Mouse (Mus musculus): ENCODE data around the gene Slc9a9. TPM values are rescaled to one million over a fixed set of nuclear protein-coding genes. Genes with fewer than 3 reads are reported as not detected.

Gene Slc9a9
- polyA plus RNA-seq, 1 experiment from 2014 or later = 4.4 TPM

- Histone ChIP-seq H3K9ac (ENCODE audit: low read length) (no peak overlapping the region), H3K36me3 (ENCODE audit: control insufficient read depth, insufficient read depth, low read length) (no peaks in the 10 kb centered on the region), H3K27me3 (ENCODE audit: control insufficient read depth, insufficient read depth, low read depth, low read length) (no peaks in the 10 kb centered on the region), H3K27ac (ENCODE audit: low read length) (no peak overlapping the region), H3K4me3 (ENCODE audit: low read length) (no peak overlapping the region), H3K9me3 (ENCODE audit: control insufficient read depth, low read length) (no peaks in the 10 kb centered on the region), H3K4me1 (replicated peaks; ENCODE audit: control insufficient read depth, insufficient read depth, low read length) (no peaks in the 10 kb centered on the region), H3K4me2 (ENCODE audit: low read depth, low read length) (no peak overlapping the region)
- 82% methylated on average over 9 of the region's 9 CpGs for WGBS
- ATAC-seq (ENCODE audit: low read depth) = no peak
These were observed 242.4 kb downstream of the Slc9a9 start for GRCm38 (mm10) chr9:94912071-94912470.

GRCm38 (mm10) chr9:94922062-94922461 is 252.4 kb downstream of the Slc9a9 start:
- H3K27me3 ChIP-seq (ENCODE audit: control insufficient read depth, insufficient read depth, low read depth, low read length) = no peaks in the 10 kb centered on the region
- no peaks in the 10 kb centered on the region for H3K36me3 ChIP-seq (ENCODE audit: control insufficient read depth, insufficient read depth, low read length)
- 47% methylated on average over 5 of the region's 5 CpGs for WGBS
- H3K27ac ChIP-seq (ENCODE audit: low read length) = no peak overlapping the region
- no peaks in the 10 kb centered on the region for H3K9me3 ChIP-seq (ENCODE audit: control insufficient read depth, low read length)
- H3K4me2 ChIP-seq (ENCODE audit: low read depth, low read length) = no peak overlapping the region
- H3K9ac ChIP-seq (ENCODE audit: low read length) = no peak overlapping the region
- no peak for ATAC-seq (ENCODE audit: low read depth)
- no peak overlapping the region for H3K4me3 ChIP-seq (ENCODE audit: low read length)
- H3K4me1 ChIP-seq (replicated peaks; ENCODE audit: control insufficient read depth, insufficient read depth, low read length) = no peaks in the 10 kb centered on the region

- Histone ChIP-seq H3K4me1 (replicated peaks; ENCODE audit: control insufficient read depth, insufficient read depth, low read length) (no peaks in the 10 kb centered on the region), H3K9ac (ENCODE audit: low read length) (no peak overlapping the region), H3K27me3 (ENCODE audit: control insufficient read depth, insufficient read depth, low read depth, low read length) (no peaks in the 10 kb centered on the region), H3K9me3 (ENCODE audit: control insufficient read depth, low read length) (no peaks in the 10 kb centered on the region), H3K27ac (ENCODE audit: low read length) (no peak overlapping the region), H3K4me2 (ENCODE audit: low read depth, low read length) (no peak overlapping the region), H3K4me3 (ENCODE audit: low read length) (no peak overlapping the region), H3K36me3 (ENCODE audit: control insufficient read depth, insufficient read depth, low read length) (no peaks in the 10 kb centered on the region)
- 68% methylated on average over 3 of the region's 3 CpGs for WGBS
- ATAC-seq (ENCODE audit: low read depth) = no peak
These were observed 256.1 kb downstream of the Slc9a9 start for GRCm38 (mm10) chr9:94925845-94926244.

- no peak overlapping the region for H3K4me3 ChIP-seq (ENCODE audit: low read length)
- ATAC-seq (ENCODE audit: low read depth) = no peak
- H3K9ac ChIP-seq (ENCODE audit: low read length) = no peak overlapping the region
These were observed 257.4 kb downstream of the Slc9a9 start for GRCm38 (mm10) chr9:94927101-94927500.

GRCm38 (mm10) chr9:94945569-94946135 is 275.9 kb downstream of the Slc9a9 start:
- Histone ChIP-seq H3K4me1 (replicated peaks; ENCODE audit: control insufficient read depth, insufficient read depth, low read length) (no peaks in the 10 kb centered on the region), H3K4me2 (ENCODE audit: low read depth, low read length) (no peak overlapping the region), H3K36me3 (ENCODE audit: control insufficient read depth, insufficient read depth, low read length) (no peaks in the 10 kb centered on the region), H3K4me3 (ENCODE audit: low read length) (no peak overlapping the region), H3K9me3 (ENCODE audit: control insufficient read depth, low read length) (no peaks in the 10 kb centered on the region), H3K27me3 (ENCODE audit: control insufficient read depth, insufficient read depth, low read depth, low read length) (no peaks in the 10 kb centered on the region), H3K27ac (ENCODE audit: low read length) (no peak overlapping the region), H3K9ac (ENCODE audit: low read length) (no peak overlapping the region)
- WGBS = 73% methylated on average over 7 of the region's 7 CpGs
- ATAC-seq (ENCODE audit: low read depth) = no peak

More at GRCm38 (mm10) chr9:94927101-94927500, 257.4 kb downstream of the Slc9a9 start:
- no peaks in the 10 kb centered on the region for H3K36me3 ChIP-seq (ENCODE audit: control insufficient read depth, insufficient read depth, low read length)
- no peaks in the 10 kb centered on the region for H3K27me3 ChIP-seq (ENCODE audit: control insufficient read depth, insufficient read depth, low read depth, low read length)
- H3K27ac ChIP-seq (ENCODE audit: low read length) = no peak overlapping the region
- H3K4me2 ChIP-seq (ENCODE audit: low read depth, low read length) = no peak overlapping the region
- H3K9me3 ChIP-seq (ENCODE audit: control insufficient read depth, low read length) = no peaks in the 10 kb centered on the region
- no peaks in the 10 kb centered on the region for H3K4me1 ChIP-seq (replicated peaks; ENCODE audit: control insufficient read depth, insufficient read depth, low read length)

GRCm38 (mm10) chr9:94947246-94947645 is 277.5 kb downstream of the Slc9a9 start:
- H3K27me3 ChIP-seq (ENCODE audit: control insufficient read depth, insufficient read depth, low read depth, low read length) = no peaks in the 10 kb centered on the region
- no peak for ATAC-seq (ENCODE audit: low read depth)
- 75% methylated on average over 7 of the region's 7 CpGs for WGBS
- H3K27ac ChIP-seq (ENCODE audit: low read length) = no peak overlapping the region
- H3K9me3 ChIP-seq (ENCODE audit: control insufficient read depth, low read length) = no peaks in the 10 kb centered on the region
- no peak overlapping the region for H3K4me3 ChIP-seq (ENCODE audit: low read length)
- H3K4me2 ChIP-seq (ENCODE audit: low read depth, low read length) = no peak overlapping the region
- no peak overlapping the region for H3K9ac ChIP-seq (ENCODE audit: low read length)
- no peaks in the 10 kb centered on the region for H3K4me1 ChIP-seq (replicated peaks; ENCODE audit: control insufficient read depth, insufficient read depth, low read length)
- H3K36me3 ChIP-seq (ENCODE audit: control insufficient read depth, insufficient read depth, low read length) = no peaks in the 10 kb centered on the region

- no peak for ATAC-seq (ENCODE audit: low read depth)
- no peaks in the 10 kb centered on the region for H3K27me3 ChIP-seq (ENCODE audit: control insufficient read depth, insufficient read depth, low read depth, low read length)
These were observed 281.0 kb downstream of the Slc9a9 start for GRCm38 (mm10) chr9:94950676-94951075.

GRCm38 (mm10) chr9:94955645-94956044 is 285.9 kb downstream of the Slc9a9 start:
- Histone ChIP-seq H3K9me3 (ENCODE audit: control insufficient read depth, low read length) (no peaks in the 10 kb centered on the region), H3K36me3 (ENCODE audit: control insufficient read depth, insufficient read depth, low read length) (no peaks in the 10 kb centered on the region), H3K4me1 (replicated peaks; ENCODE audit: control insufficient read depth, insufficient read depth, low read length) (no peaks in the 10 kb centered on the region), H3K9ac (ENCODE audit: low read length) (no peak overlapping the region), H3K4me3 (ENCODE audit: low read length) (no peak overlapping the region), H3K27me3 (ENCODE audit: control insufficient read depth, insufficient read depth, low read depth, low read length) (no peaks in the 10 kb centered on the region), H3K4me2 (ENCODE audit: low read depth, low read length) (no peak overlapping the region), H3K27ac (ENCODE audit: low read length) (no peak overlapping the region)
- WGBS = 61% methylated on average over 2 of the region's 2 CpGs
- no peak for ATAC-seq (ENCODE audit: low read depth)

More at GRCm38 (mm10) chr9:94950676-94951075, 281.0 kb downstream of the Slc9a9 start:
- no peaks in the 10 kb centered on the region for H3K4me1 ChIP-seq (replicated peaks; ENCODE audit: control insufficient read depth, insufficient read depth, low read length)
- 55% methylated on average over 3 of the region's 3 CpGs for WGBS
- H3K9ac ChIP-seq (ENCODE audit: low read length) = no peak overlapping the region
- no peak overlapping the region for H3K4me2 ChIP-seq (ENCODE audit: low read depth, low read length)
- H3K36me3 ChIP-seq (ENCODE audit: control insufficient read depth, insufficient read depth, low read length) = no peaks in the 10 kb centered on the region
- H3K27ac ChIP-seq (ENCODE audit: low read length) = no peak overlapping the region
- no peaks in the 10 kb centered on the region for H3K9me3 ChIP-seq (ENCODE audit: control insufficient read depth, low read length)
- H3K4me3 ChIP-seq (ENCODE audit: low read length) = no peak overlapping the region

- H3K36me3 ChIP-seq (ENCODE audit: control insufficient read depth, insufficient read depth, low read length) = no peaks in the 10 kb centered on the region
- WGBS = 81% methylated on average over 2 of the region's 2 CpGs
- no peaks in the 10 kb centered on the region for H3K9me3 ChIP-seq (ENCODE audit: control insufficient read depth, low read length)
- H3K27ac ChIP-seq (ENCODE audit: low read length) = no peak overlapping the region
- no peak overlapping the region for H3K4me2 ChIP-seq (ENCODE audit: low read depth, low read length)
- H3K4me1 ChIP-seq (replicated peaks; ENCODE audit: control insufficient read depth, insufficient read depth, low read length) = no peaks in the 10 kb centered on the region
- H3K27me3 ChIP-seq (ENCODE audit: control insufficient read depth, insufficient read depth, low read depth, low read length) = no peaks in the 10 kb centered on the region
- no peak overlapping the region for H3K9ac ChIP-seq (ENCODE audit: low read length)
- no peak overlapping the region for H3K4me3 ChIP-seq (ENCODE audit: low read length)
- no peak for ATAC-seq (ENCODE audit: low read depth)
These were observed 288.7 kb downstream of the Slc9a9 start for GRCm38 (mm10) chr9:94958382-94958781.

Measured in lung, embryonic 16.5 days (tissue).